Mouse (Mus musculus) kidney, adult 11 months (tissue): ENCODE measurements around the gene Pacs2.

ENCODE experiments used
- DNase-seq: peaks from one replicate; pipeline ENCODE4 v3.0.0; 2022

The Pacs2 gene

DNA sequence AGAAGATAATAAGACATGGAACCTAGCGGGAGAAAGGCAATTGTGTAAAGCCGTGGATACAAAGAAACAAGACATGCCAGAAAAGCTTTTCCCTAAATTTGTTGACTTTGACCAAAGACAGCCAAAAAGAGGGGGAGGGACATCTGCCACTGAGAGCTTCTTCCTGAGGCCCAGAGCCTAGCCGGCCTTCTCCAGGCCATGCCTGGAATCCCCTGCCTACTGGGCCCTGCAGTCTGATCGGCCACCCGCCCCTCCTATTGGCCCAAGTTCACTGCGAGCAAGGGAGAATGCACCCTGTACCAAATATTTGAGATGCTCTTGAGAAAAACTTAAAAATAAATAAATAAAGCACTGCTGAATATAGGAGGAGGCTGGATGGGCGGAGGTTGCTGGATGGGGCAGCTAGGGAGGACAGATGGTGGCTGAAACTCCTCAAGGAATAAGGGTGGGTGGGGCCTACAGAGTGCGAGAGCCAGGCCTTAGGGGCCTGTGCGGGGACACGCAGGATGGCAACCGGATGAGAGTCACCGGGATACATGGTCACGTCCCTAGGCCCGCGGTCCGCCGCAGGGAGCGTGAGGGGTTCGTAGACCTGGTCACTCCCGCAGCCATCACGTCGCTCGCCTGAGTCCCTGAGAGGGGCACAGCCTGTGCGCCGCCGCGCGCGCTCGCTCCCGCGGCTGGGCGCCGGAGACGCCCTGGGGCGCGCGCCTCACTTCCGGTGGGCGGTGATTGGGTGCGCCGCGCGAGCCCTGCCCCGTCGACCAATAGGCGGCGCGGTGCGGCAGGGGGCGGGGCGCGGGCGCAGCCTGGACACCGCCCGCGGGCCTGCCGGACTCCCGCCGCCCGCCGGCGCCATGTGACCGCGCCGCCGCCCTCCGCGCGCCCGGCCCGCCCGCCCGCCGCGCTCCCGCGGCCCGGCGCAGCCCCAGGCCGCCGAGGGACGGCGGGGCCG is at the start of gene Pacs2:
Gene Pacs2 (plus strand): TSS at position 905 of the 955 bp plus-strand sequence.
- DNase-seq: peak; percentile 89

DNA sequence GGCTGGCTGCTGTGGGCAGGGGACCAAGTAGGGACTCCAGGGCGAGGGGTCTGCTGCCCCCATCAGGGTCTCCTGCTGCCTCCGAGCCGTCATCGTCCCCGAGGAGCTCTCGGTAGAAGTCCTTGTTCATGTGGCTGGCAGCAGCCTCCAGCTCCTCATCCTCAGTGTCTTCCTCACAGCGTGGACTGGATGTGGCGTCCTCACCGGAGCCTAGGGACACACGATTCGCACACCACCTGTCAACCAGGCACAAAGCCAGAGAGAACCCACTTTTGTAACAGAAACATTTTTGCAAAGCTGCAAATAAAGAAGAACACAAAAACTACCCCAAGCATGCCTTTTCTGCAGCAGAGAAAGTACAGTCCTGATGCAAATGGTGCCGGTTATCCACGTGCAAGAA is 48.5 kb upstream of the Pacs2 start:
- no peak for DNase-seq

DNA sequence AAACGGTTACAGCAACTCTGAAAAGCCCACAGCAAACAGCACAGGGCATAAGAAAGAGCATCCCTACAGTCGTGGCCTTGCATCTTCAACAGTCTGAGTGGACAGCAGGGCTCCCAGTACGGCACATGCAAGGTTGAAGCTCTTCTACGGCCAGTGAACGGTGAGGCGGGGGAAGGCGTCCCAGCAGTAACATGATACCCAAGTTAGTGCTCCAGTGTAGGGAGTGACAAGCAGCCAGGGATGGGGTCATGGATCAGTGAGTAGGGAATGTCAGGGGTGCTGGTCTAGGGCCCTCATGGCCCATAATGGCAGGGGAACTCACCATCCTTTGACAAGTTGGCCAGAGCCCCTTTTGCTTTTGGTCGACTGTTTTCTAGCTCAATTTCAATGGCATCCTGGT is 45.4 kb upstream of the Pacs2 start:
- DNase-seq: no peak

DNA sequence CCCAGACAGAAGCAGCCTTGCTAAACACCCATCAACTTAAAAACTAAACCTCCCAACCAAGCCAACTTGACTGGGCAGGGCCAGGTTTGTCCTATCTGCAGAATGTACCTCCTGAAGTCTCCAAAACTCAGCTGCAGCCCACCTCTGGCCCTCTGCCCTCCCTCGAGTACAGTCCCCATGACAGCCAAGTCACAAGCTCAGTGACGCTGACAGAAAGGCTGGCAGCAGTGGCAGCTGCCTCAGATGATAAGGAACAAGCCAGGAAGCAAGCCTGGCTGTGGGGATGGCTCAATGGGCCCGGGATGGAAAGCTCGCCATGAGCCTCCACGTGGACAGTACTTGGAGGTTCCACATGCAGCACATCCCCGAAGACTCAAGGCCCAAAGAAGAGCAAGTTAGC is 44.7 kb upstream of the Pacs2 start:
- DNase-seq: no peak

DNA sequence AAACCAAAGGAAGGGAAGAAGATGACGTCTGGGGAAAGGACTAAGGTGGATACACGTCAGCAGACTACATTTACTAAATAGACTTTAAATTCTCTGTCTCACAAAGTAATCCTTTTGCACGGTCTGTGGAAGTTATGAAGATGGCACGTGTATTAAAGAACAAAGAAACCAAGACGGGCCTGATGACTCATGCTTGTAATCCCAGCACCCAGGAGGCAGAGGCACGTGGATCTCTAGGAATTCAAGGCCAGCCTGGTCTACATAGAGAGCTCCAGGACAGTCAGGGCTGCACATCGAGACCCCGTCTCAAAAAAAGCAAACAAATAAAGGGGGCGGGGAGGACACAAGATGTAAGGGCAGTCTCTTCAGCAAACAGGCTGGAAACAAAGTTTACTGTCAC is 39.6 kb upstream of the Pacs2 start:
- no peak for DNase-seq

DNA sequence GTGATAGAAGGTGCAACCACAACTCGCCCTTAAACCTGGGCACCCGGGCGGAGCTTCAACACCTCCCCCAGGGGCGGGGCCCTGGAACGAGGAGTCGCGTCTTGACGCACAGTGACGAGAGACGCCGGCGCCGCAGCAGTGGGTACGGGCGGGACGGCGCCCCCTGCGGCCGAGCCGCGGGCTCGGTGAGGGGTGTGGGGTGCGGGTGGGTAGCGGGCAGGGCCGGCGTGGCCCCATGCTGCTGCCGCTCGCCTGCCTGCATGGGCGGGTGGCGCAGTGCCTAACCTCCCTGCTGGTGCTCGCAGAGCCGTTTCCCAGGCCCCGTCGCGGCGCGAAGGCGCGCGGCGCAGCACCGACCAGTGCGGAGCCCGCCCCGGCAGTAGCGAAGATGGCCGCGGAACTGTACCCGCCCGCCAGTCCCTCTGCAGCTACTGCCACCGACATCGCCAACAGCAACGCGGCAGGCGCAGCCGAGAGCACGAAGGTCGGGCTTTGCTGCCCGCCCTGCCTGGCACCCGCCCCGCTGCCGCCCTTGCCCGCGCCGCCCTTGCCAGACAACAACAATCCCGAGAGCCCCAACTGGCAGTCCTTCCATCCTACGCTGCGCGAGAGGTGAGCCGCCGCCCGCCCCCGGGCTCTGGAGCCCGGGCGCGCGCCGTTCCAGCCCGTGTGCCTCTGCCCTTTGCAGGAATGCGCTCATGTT is 37.8 kb upstream of the Pacs2 start, which contains the start of gene Btbd6:
Gene Btbd6 (plus strand): TSS at position 112 of the 703 bp plus-strand sequence.
- DNase-seq: peak; percentile 91

DNA sequence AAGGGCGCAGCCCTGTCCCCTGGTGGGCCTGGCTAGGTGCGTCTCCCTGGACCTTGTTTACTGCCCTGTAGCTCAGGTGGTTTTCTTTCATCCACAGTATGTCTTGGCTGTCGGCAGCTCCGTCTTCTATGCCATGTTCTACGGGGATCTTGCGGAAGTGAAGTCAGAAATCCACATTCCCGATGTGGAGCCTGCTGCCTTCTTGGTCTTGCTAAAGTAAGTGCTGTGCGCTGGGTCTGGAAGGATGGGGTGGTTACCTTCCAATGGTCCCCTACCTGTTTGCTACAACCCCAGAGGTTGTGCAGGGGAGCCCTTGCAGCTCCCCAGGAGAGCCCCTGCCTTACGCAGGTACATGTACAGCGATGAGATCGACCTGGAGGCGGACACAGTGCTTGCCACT is 37.2 kb upstream of the Pacs2 start:
- no peak for DNase-seq

DNA sequence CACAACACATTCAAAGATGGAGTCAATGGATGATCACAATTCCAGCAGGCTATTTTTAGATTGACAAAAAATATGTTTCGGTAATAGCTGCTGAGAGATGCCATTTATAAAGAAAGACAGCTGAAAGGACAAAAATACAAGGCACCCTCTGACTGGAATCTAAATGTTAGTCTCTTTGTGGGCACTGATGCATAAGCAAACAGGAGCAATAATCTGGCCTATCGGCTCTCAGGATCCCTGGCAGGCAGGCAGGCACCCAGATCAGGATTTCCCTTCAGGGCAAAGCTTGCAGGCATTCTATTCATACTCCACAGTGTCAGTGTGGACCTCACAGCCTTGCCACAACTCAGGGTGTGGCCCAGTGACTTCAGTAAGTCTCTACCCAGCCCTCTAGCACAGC is 32.3 kb upstream of the Pacs2 start:
- DNase-seq: no peak

DNA sequence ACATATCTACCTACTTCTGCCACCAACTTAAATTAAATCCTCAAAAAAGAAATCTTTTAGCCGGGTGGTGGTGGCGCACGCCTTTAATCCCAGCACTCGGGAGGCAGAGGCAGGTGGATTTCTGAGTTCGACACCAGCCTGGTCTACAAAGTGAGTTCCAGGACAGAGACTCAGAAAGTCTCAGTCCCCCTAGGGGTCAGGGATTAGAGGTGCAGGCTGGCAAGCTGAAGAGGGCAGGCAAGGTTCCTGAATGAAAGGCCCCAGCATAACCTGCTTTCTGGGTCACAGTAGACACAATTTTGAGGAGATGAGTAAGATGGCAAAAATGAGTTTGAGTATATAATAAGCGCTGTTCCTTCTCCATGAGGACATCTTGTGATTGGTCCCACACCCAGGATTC is 29.0 kb upstream of the Pacs2 start:
- no peak for DNase-seq

DNA sequence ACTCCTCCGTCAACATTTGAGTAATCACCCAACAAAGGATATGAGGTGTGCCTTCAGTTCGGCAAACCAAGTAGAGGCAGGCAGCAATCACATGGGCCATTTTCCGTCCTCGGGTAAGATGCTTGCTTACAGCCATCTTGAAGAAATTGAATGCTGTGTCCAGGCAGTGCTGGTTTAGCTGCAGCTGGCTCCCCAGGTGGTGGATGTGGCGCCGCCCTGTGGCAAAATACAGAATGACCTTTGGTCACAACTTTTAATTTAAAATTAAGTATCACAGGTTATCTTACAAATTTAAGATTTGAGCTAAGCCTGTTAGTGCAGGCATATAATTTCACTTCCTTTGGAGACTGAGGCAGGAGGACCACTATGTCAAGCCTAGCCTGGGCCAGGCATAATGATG is 26.4 kb upstream of the Pacs2 start:
- DNase-seq: no peak

DNA sequence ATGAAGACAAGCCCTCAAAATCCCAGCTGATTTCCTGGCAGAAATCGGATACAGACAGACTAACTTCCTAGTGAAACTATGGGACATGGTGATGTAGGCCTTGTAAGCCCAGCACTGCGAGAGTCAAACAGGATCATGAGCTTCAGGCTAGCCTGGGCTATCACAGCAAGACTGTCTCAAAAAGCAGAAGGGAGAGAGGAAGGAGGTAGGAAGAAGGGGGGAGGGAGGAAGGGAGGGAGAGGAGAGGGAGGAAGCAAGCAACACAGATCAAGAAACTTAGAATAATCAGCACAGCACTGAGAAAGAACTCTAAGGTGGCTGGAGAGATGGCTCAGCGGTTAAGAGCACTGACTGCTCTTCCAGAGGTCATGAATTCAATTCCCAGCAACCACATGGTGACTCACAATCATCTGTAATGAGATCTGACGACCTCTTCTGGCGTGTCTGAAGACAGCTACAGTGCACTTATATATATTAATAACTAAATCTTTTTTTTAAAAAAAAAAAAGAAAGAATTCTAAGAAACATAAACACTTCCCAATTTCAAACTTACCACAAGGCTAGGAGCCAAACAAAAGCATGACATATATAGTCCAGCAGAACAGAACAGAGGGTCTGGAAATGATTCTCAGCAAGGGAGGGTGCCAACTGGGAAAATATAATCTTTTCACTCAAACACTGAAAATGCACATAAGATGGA is 23.5 kb upstream of the Pacs2 start:
- DNase-seq: no peak

DNA sequence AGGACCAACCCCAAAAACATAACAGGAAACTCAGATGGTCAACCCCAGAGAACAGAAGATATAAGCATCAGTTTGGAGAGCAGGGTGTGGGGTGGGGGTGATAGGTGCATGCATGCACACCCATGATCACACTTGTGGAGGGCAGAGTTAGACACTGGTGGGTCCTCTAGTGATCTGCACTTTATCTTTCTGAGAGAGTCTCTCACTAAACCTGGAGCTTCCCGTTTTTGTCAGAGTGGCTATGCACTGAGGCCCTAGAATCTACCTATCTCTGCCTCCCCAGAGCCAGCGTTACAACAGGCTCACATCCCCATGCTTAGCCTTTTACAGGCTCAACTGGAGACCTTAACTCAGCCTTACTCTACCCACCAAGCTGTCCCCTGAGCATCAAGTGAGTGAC is 22.9 kb upstream of the Pacs2 start:
- DNase-seq: no peak

DNA sequence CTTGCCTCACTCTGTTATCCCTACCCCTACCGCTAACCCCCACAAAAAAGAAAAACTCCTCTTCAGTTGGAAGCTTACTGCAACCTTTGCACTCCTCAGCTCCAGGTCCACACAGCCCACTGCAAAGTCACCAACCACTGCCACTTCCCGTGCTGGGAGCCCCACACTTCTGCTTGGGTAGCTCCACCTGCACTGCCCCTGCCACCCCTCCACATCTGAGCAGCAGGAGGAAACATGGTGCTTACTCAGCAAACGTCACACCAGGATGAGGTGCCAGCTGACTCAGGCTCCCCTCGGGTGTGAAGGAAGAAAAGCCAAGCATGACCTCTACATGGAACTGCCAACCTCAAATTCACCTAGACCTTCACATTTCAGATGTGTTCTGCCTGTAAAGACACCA is 20.2 kb upstream of the Pacs2 start:
- no peak for DNase-seq

DNA sequence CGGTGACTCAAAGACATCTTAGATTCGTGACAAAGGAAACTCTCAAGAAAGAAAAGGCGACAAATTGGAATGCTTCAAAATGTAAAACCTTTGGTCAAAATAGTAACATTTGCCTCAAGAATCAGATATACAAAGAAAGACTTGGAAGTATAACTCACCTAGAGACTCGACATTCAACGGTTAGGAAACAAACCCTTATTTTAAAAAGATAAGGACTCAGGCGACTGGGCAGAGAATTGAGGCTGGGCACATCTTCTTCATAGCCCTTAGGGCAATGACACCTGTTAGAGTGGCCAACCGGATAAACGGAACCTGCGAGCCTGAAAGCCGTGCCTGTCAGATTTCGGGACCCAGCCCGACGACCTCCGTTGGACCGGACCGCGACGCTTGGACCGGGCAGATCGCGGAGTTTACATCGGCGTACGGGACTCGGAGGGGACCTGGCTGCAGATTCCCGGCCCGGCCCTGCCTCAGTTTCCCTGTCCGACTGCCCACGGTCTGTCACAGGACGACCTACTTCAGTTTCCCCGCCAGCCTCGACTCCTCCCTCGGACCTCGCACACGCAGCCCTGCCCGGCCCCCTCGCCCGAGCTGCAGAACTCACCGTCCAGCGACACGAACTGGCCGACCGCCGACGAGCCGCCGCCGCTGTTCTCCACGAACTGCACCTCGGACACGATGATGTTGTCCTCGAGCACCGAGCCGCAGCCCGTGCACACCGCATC is 14.6 kb upstream of the Pacs2 start:
- no peak for DNase-seq

DNA sequence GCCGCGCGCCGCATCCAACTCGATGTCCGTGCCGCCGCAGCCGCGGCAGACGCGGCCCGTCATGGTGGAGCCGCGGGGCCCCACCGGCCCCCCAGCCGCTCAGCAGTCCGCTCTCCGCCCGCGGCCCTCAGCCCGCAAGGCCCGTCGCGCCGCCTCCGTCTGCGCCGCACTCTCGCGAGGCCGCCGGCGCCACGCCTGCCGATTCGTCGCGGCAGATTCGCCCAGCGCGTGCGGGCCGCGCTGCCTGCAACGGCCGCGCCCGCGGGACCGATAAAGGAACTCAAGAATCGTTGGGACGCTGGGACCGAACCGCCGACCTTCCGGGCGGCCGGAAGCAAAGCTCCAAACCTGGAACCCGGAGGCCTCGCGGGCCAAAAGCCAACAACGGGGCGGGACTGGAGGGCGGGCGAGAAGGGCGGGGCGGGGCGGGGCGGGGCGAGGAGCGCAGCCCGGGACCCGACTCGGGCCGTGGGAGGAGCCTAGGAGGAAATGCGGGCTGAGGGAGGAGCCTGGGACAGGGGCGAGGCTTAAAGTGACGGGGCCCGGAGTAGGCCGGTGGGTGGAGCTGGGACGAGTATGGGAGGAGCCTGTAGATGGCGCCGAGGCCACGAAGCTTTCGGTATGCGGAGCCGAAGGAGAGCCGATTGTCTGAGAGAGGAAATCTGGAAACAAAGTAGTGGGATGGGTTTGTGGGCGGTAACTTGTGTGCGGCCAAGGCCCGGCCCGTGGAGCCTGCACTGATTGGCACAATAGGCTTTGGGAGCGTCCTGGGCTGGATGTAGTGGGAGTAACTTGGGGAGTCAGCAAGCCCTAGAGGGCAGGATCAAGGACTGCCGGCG is 13.8 kb upstream of the Pacs2 start, which contains the start of gene Brf1:
Gene Brf1 (minus strand): TSS at position 411 of the 839 bp plus-strand sequence.
- peak; percentile 97 for DNase-seq

DNA sequence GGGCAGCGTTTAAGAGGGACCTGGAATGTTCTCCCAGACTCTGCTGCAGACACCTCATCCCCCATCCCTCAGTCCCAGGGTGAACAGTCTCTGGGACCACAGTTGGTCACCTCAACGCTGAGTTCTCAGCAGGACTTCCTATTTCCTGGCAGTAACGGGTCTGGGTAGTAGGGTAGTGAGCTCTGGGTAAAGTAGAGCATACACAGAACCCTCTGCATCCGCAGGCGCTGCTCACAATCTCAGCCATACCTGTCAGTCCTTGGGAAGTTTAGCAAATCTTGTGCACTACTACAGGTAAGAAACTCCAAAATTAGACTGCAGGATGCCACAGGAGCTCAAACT is 13.2 kb upstream of the Pacs2 start:
- no peak for DNase-seq

DNA sequence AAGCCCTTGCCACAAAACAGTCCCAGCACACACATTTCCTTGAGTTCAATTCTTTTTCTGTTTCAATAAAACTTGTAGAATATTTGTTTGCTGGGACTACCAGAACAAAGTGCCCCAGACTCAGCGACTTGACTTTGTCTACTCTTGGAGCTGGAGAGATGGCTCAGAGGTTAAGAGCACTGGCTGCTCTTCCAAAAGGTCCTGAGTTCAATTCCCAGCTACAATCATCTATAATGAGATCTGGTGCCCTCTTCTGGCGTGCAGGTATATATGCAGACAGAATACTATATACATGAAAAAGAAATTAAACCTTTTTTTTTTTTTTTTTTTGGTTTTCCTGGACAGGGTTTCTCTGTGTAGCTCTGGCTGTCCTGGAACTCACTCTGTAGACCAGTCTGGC is 11.6 kb upstream of the Pacs2 start:
- DNase-seq: no peak

DNA sequence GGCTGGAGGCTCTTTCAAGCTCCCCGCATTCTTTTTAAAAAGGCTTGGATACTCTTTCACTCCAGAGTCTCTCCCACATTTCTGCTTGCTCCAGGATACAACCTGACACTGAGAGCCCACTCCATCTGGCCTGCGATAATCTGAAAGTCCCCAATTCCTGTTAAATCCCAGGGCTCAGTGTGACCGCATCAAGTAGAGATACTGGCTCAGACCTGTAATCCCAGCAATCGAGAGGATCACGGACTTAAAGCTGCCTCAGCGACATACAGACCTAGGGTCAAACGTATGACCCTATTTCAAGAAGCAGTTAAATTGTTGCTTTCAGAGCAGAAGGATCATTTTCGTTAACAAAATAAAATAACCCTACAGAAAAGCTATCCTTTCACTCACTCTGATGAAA is 10.3 kb upstream of the Pacs2 start:
- no peak for DNase-seq

DNA sequence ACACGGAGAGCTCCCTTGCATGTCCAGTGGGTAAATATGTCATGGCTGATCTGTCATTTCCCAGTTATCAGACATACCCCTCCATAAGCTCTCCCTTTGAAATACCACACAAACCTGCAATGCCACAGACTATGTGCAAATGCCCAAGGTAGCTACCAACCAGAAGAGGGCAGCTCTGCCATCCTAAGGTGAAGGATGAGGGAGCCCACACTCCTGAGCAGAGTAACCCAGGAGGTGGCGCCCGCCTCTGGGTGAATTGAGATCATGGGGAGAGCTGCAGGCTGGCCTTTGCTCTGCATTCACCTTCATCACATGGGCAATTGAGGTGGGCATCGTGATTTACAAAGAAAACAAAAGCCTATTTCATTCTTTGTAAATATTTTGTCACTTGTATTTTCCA is 9.3 kb upstream of the Pacs2 start:
- DNase-seq: peak; percentile 85

DNA sequence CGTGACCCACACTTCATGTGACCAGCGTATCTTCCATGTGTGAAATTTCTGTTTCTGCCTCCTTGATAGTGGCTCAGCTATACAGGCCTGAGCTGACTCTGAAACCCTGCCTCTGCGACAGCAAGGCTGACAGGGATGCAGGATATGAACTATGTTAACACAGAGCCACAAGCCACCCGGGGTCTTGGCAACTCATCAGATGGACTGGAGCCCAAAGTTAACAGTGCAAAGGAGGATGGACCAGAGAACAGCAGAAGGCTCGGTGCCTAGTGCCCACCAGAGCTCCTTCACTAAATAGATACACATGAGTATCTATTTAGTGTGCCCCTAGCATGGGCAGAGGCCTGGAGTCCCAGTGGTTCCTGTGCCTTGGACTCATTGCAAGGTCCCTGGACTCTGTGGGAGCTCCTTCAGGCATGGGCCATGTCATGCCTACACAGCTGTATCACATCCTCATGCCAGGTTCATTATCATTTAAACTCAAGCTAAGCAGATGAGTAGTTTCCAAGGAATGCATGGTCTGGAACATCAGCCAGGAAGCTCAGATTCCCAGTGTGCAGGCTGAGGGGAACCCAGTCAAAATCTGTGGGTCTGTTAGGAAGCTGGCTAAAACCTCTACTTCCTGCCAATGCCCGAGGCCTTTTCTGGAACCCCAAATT is 2.5 kb upstream of the Pacs2 start:
- DNase-seq: peak; percentile 44

DNA sequence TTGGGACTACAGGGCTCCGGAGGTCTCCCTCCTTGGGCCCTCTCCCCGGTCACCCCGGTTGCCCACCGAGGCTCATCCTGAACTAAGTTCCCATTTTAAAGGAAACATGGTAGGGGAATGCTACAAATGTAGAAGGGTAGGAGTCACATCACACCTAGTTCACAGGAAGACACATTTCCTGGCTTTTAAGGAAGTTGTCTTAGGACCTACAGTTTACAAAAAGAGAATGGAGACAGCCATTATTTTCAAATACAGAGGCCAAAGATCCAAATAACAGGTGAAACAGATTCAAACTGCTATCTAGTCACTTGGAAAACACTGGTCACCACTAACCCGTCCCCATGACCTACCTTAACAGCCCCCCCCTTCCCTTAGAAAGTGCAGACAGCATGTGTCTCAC is 1.9 kb upstream of the Pacs2 start:
- no peak for DNase-seq
